Mouse (Mus musculus) testis, adult 2 months (tissue): ENCODE measurements around the gene Mageb16.

Source experiments
- CTCF ChIP-seq: fragments of 200-500 bp; IDR thresholded peaks from 2 replicates; pipeline ENCODE4 v1.5.1; 2012; ENCODE audit warnings: low read depth, mild to moderate bottlenecking, inconsistent platforms, low read length, moderate library complexity; ENCODE audit not compliant: control insufficient read depth, insufficient read depth, insufficient replicate concordance
- POLR2A ChIP-seq: fragments of 200-500 bp; IDR thresholded peaks from 2 replicates; pipeline ENCODE4 v1.6.1; 2012; ENCODE audit warnings: low read depth, mild to moderate bottlenecking, inconsistent platforms, low read length, moderate library complexity; ENCODE audit not compliant: control insufficient read depth

DNA sequence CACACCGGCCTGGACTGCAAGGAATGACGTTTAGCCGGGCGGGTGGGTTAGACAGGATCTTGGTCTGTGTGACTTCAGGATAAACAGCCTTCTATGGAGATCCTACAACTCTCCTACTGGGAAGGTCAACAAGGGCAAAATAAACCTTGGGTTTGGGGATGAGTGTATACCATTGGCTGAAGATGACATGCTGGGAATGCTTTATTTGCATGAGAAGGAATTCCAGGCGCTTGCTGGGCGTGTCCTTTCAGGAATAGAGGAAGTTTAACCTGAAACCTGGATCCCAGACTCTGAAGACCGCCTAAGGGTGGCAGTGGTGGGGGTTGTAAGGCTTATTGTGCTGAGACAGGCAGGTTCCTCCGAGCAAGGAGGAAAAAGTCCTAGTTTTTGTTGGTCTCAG lies at the start of gene Mageb16:
- no peak for TF ChIP-seq CTCF
- TF ChIP-seq POLR2A, result no peak
